Mouse (Mus musculus) ES-E14 (cell line): ENCODE results near the gene Mtr. TPM values are rescaled to one million over a fixed set of nuclear protein-coding genes. Genes with fewer than 3 reads are reported as not detected.

Experiments
- DNase-seq: peaks from one replicate; pipeline ENCODE4 v3.0.0-alpha.2; 2013; ENCODE audit warnings: low read depth, low spot score
- H3K27ac ChIP-seq: 2 replicates; pipeline ENCODE4 v1.5.1; 2012; ENCODE audit warnings: low read depth, mild to moderate bottlenecking, low read length, moderate library complexity, mixed read lengths; ENCODE audit not compliant: poor library complexity, insufficient read depth, severe bottlenecking
- H3K36me3 ChIP-seq: 2 replicates; pipeline ENCODE4 v1.6.1; 2012; ENCODE audit warnings: mild to moderate bottlenecking, low read length, moderate library complexity, mixed read lengths; ENCODE audit not compliant: control insufficient read depth, poor library complexity, insufficient read depth, severe bottlenecking
- H3K4me1 ChIP-seq, 2 experiments: fragments of 150-350 bp in 1 of 2; sonication (generic) in 1 of 2; 2 replicates each; pipeline ENCODE4 v1.6.1; 2012; ENCODE audit warnings: low read length in 2 of 2, mild to moderate bottlenecking in 1 of 2, mixed read lengths in 1 of 2; ENCODE audit not compliant: control insufficient read depth in 2 of 2, insufficient read depth in 2 of 2, poor library complexity in 1 of 2
- H3K4me3 ChIP-seq, 2 experiments: fragments of 150-350 bp in 1 of 2; sonication (generic) in 1 of 2; 2 replicates each; pipeline ENCODE4 v1.5.1; 2012; ENCODE audit warnings: low read length in 2 of 2, low read depth in 1 of 2, mild to moderate bottlenecking in 1 of 2, mixed read lengths in 1 of 2; ENCODE audit not compliant: insufficient read depth in 1 of 2, poor library complexity in 1 of 2, severe bottlenecking in 1 of 2
- H3K9ac ChIP-seq: 2 replicates; pipeline ENCODE4 v1.6.1; 2012; ENCODE audit warnings: low read depth, mild to moderate bottlenecking, low read length, mixed read lengths; ENCODE audit not compliant: poor library complexity, insufficient read depth, severe bottlenecking
- H3K9me3 ChIP-seq: fragments of 150-350 bp; sonication (generic); 2 replicates; pipeline ENCODE4 v1.6.1; 2012; ENCODE audit warnings: low read depth, mild to moderate bottlenecking, low read length; ENCODE audit not compliant: control insufficient read depth, insufficient read depth
- CHD2 ChIP-seq: IDR thresholded peaks from 2 replicates; pipeline ENCODE4 v1.6.1; 2014; ENCODE audit warnings: mild to moderate bottlenecking, low read depth, low read length, inconsistent platforms
- HCFC1 ChIP-seq: IDR thresholded peaks from 2 replicates; pipeline ENCODE4 v1.6.1; 2012; ENCODE audit warnings: low read length, inconsistent platforms, borderline replicate concordance; ENCODE audit not compliant: insufficient read depth
- MAFK ChIP-seq: IDR thresholded peaks from 2 replicates; pipeline ENCODE4 v1.6.1; 2014; ENCODE audit warnings: mild to moderate bottlenecking, low read depth, low read length, inconsistent platforms; ENCODE audit not compliant: insufficient read depth
- ZC3H11A ChIP-seq: IDR thresholded peaks from 2 replicates; pipeline ENCODE4 v1.6.1; 2012; ENCODE audit warnings: low read depth, mild to moderate bottlenecking, inconsistent platforms, low read length, borderline replicate concordance
- ZNF384 ChIP-seq: IDR thresholded peaks from 2 replicates; pipeline ENCODE4 v1.6.1; 2012; ENCODE audit warnings: low read depth, low read length, inconsistent platforms
- in situ Hi-C, 2 experiments: fragments of 600-800 bp; cut with MboI; formaldehyde crosslinking; loops; one replicate each; pipeline ENCODE4 v1.15.1; 2025; ENCODE audit warnings: low sequenced_read_pairs in 2 of 2, inconsistent platforms in 1 of 2; ENCODE audit not compliant: unreplicated experiment in 2 of 2
- total RNA-seq: library from RNA; depleted of rRNA; stranded (reverse); fragments of 300-350 nt; gene quantifications from 2 replicates; pipeline ENCODE4 v1.2.3, GENCODE M21; 2012

The Mtr gene
- total RNA-seq, 1 experiment = 25.4 TPM

DNA sequence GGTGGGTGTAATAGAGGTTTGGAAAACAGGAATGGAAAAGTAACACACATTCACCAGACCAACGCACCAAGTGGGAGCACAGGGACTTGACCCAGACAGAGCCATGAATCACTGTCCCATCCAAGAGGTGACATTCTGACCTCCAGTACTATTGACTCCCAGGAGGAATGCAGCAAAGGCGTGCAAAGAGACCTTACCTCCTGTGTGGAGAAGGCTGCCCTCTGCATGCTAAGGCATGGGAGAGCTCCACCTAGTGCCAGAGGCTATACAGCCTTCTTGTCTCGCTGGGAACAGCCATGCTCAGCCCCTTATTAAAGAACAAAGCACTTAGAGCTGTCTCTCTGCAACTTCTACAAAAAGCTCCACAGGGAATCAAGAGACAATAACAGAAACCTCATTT, 9.2 kb upstream of the Mtr start:
- no peak overlapping the region for H3K27ac ChIP-seq
- no peak for DNase-seq
- H3K4me1 ChIP-seq = 0 out of 4 replicates have a peak, but pooled peaks cover 0 to 2% of the 10 kb centered on the region in 2 experiments
- in situ Hi-C loops = no loop called here
- no peak for TF ChIP-seq CHD2
- TF ChIP-seq MAFK = no peak
- no peak for TF ChIP-seq HCFC1
- no peak for TF ChIP-seq ZC3H11A
- TF ChIP-seq ZNF384 = no peak
- no peaks in the 10 kb centered on the region; the same call in 1 of the 2 replicates for H3K36me3 ChIP-seq
- no peaks in the 10 kb centered on the region for H3K9me3 ChIP-seq
- H3K4me3 ChIP-seq = no peak overlapping the region
- no peak overlapping the region for H3K9ac ChIP-seq

DNA sequence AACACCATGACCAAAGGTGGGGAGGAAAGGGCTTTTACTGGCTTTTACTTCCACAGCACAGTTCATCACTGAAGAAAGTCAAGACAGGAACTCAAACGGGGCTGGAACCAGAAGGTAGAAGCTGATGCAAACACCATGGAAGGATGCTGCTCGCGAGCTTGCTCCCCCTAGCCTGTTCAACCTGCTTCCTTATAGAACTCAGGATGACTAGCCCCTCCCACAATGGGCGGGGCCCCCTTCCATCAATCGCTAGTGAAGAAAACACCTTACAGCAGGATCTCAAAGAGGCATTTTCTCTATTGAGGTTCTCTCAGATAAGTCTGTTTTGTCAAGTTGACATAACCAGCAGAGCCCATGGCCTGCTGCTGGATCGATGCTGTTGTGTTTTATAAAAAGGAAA, 6.1 kb upstream of the Mtr start:
- Histone ChIP-seq H3K36me3 (no peaks in the 10 kb centered on the region), H3K9ac (no peak overlapping the region), H3K27ac (no peak overlapping the region), H3K4me1 (0 out of 4 replicates have a peak, but pooled peaks cover 0 to 2% of the 10 kb centered on the region in 2 experiments), H3K4me3 (no peak overlapping the region), H3K9me3 (no peaks in the 10 kb centered on the region)
- TF ChIP-seq ZC3H11A = no peak
- TF ChIP-seq ZNF384 = no peak
- TF ChIP-seq CHD2 = no peak
- TF ChIP-seq MAFK = no peak
- no peak for TF ChIP-seq HCFC1
- no peak for DNase-seq
- in situ Hi-C loops = no loop called here

DNA sequence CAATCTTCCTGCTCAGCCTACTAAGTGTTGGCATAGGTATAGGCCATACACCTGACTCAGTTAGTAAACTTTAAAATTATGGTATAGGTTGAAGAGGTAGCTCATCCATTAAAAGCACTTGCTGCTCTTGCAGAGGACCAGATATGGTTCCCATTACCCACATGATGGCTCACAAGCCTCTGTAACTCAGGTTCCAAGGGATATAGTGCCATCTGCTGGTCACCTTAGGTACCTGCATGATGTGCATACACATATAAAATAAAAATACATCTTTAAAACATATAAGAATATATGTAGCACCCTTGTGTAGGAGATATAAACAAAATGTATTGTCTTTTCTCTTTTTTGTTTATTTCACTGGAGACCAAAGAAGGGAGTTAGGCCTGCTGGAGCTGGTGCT, 3.6 kb upstream of the Mtr start:
- H3K4me3 ChIP-seq = no peak overlapping the region
- peaks cover 0 to 4% of the 10 kb centered on the region in 2 experiments; a peak in 2 of 4 replicates for H3K4me1 ChIP-seq
- H3K9ac ChIP-seq = no peak overlapping the region
- in situ Hi-C loops = no loop called here
- H3K9me3 ChIP-seq = no peaks in the 10 kb centered on the region
- no peaks in the 10 kb centered on the region for H3K36me3 ChIP-seq
- peak overlapping the region; percentile 61; the same call in 1 of the 2 replicates for H3K27ac ChIP-seq
- no peak for DNase-seq
- no peak for TF ChIP-seq CHD2
- TF ChIP-seq ZNF384 = no peak
- no peak for TF ChIP-seq HCFC1

DNA sequence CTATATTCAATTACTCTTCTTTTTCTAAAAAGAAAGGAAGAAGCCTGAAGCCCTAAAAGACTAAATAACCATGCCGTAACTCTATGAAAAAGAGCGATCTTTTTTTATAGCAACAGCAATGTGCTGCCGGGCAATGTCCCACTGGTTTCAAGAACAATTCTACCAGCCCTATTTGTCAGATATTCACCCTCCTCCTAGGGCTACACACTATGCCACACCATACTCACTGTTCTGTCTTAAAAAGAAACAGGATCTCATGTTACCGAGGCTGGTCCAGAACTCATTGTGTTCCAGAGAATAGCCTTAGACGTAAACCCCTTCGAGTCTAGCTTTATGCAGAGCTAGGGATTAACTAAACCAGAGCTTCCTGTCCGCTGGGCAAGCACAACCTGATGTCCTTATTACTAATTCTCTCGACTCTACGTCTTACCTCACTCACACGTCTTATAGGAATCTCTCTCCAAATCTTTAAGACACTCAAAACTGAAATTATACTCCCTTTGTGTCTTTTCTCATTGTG, 982 bp downstream of the Mtr start:
- H3K9me3 ChIP-seq = no peaks in the 10 kb centered on the region
- peak overlapping the region; percentile 93 to 98 for H3K4me3 ChIP-seq
- 0 out of 2 replicates have a peak overlapping the region, but pooled peaks have one; percentile 90 for H3K9ac ChIP-seq
- no peak for DNase-seq
- peaks cover 0 to 5% of the 10 kb centered on the region in 2 experiments; a peak in 2 of 4 replicates for H3K4me1 ChIP-seq
- in situ Hi-C loops = no loop called here
- TF ChIP-seq CHD2 (no peak), MAFK (no peak), HCFC1 (no peak), ZC3H11A (no peak), ZNF384 (no peak)
- no peaks in the 10 kb centered on the region for H3K36me3 ChIP-seq
- no peak overlapping the region for H3K27ac ChIP-seq
